Mouse (Mus musculus): ENCODE data around the gene Fignl2. TPM values are rescaled to one million over a fixed set of nuclear protein-coding genes. Genes with fewer than 3 reads are reported as not detected.

The Fignl2 gene
- polyA plus RNA-seq, 1 experiment from 2014 or later, result 1.2 TPM

DNA sequence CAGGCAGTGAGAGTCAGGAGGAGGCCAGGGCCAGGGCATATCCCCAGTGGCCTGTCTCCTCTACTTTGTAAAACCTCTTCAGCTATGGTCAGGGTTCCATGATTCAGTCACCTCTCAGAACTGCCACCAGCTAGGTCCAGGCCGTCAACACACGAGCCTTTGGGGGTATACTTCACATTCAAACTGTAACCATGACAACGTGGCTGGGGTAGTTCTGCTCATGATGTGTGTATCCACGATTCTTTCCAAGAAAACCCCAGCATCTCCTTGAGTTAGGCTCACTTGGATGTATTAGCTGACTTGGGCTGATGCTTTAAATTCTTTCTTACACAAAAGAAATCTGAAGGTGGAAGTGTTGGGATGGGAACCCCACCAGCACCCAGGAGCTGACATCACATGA lies 9.9 kb upstream of the Fignl2 start:
- H3K9me3 ChIP-seq, result no peaks in the 10 kb centered on the region
- DNase-seq (ENCODE audit: low spot score), result no peak
- 73% methylated on average over 4 of the region's 4 CpGs for WGBS
- H3K36me3 ChIP-seq (replicated peaks), result no peaks in the 10 kb centered on the region
- no peak overlapping the region for H3K27ac ChIP-seq (replicated peaks)
- H3K27me3 ChIP-seq (replicated peaks; ENCODE audit: low read depth, poor library complexity, severe bottlenecking), result 0 out of 2 replicates have a peak, but pooled peaks cover 10% of the 10 kb centered on the region
- no peak overlapping the region for H3K4me3 ChIP-seq
- peaks cover 47% of the 10 kb centered on the region for H3K4me1 ChIP-seq

GRCm38 (mm10) chr15:101086956-101087355 lies 8.6 kb upstream of the Fignl2 start:
- no peaks in the 10 kb centered on the region for H3K9me3 ChIP-seq
- 84% methylated on average over 3 of the region's 3 CpGs for WGBS
- 0 out of 2 replicates have a peak, but pooled peaks cover 10% of the 10 kb centered on the region for H3K27me3 ChIP-seq (replicated peaks; ENCODE audit: low read depth, poor library complexity, severe bottlenecking)
- H3K4me1 ChIP-seq, result peaks cover 45% of the 10 kb centered on the region
- no peaks in the 10 kb centered on the region for H3K36me3 ChIP-seq (replicated peaks)
- no peak overlapping the region for H3K4me3 ChIP-seq
- 0 out of 2 replicates have a peak overlapping the region, but pooled peaks have one; percentile 30 for H3K27ac ChIP-seq (replicated peaks)
- no peak for DNase-seq (ENCODE audit: low spot score)

GRCm38 (mm10) chr15:101086451-101086850 lies 8.1 kb upstream of the Fignl2 start:
- no peaks in the 10 kb centered on the region for H3K36me3 ChIP-seq (replicated peaks)
- no peak for DNase-seq (ENCODE audit: low spot score)
- H3K4me1 ChIP-seq, result peaks cover 47% of the 10 kb centered on the region
- 76% methylated on average over 9 of the region's 9 CpGs for WGBS
- 0 out of 2 replicates have a peak, but pooled peaks cover 8% of the 10 kb centered on the region for H3K27me3 ChIP-seq (replicated peaks; ENCODE audit: low read depth, poor library complexity, severe bottlenecking)
- peak overlapping the region; percentile 19; the same call in 1 of the 2 replicates for H3K27ac ChIP-seq (replicated peaks)
- no peaks in the 10 kb centered on the region for H3K9me3 ChIP-seq
- H3K4me3 ChIP-seq, result no peak overlapping the region

- H3K4me3 ChIP-seq, result no peak overlapping the region
- no peaks in the 10 kb centered on the region for H3K9me3 ChIP-seq
- H3K36me3 ChIP-seq (replicated peaks), result no peaks in the 10 kb centered on the region
- DNase-seq (ENCODE audit: low spot score), result no peak
- H3K27ac ChIP-seq (replicated peaks), result peak overlapping the region; percentile 68
- 69% methylated on average over 10 of the region's 10 CpGs for WGBS
- H3K27me3 ChIP-seq (replicated peaks; ENCODE audit: low read depth, poor library complexity, severe bottlenecking), result 0 out of 2 replicates have a peak, but pooled peaks cover 4% of the 10 kb centered on the region
- peaks cover 64% of the 10 kb centered on the region for H3K4me1 ChIP-seq
These were observed 6.1 kb upstream of the Fignl2 start for GRCm38 (mm10) chr15:101084499-101084898.

- Histone ChIP-seq H3K27me3 (replicated peaks; ENCODE audit: low read depth, poor library complexity, severe bottlenecking) (0 out of 2 replicates have a peak, but pooled peaks cover 4% of the 10 kb centered on the region), H3K27ac (replicated peaks) (peak overlapping the region; percentile 84), H3K4me1 (peaks cover 71% of the 10 kb centered on the region), H3K36me3 (replicated peaks) (no peaks in the 10 kb centered on the region), H3K4me3 (peak overlapping the region; percentile 28; the same call in 1 of the 2 replicates), H3K9me3 (no peaks in the 10 kb centered on the region)
- WGBS, result 43% methylated on average over 4 of the region's 4 CpGs
- DNase-seq (ENCODE audit: low spot score), result peak; percentile 79
These were observed 3.9 kb upstream of the Fignl2 start for GRCm38 (mm10) chr15:101082236-101082635.

- DNase-seq (ENCODE audit: low spot score), result no peak
- Histone ChIP-seq H3K36me3 (replicated peaks) (no peaks in the 10 kb centered on the region), H3K9me3 (no peaks in the 10 kb centered on the region), H3K27ac (replicated peaks) (peak overlapping the region; percentile 84), H3K4me3 (no peak overlapping the region), H3K27me3 (replicated peaks; ENCODE audit: low read depth, poor library complexity, severe bottlenecking) (0 out of 2 replicates have a peak, but pooled peaks cover 4% of the 10 kb centered on the region), H3K4me1 (peaks cover 80% of the 10 kb centered on the region)
- 58% methylated on average over 7 of the region's 7 CpGs for WGBS
These were observed 2.7 kb upstream of the Fignl2 start for GRCm38 (mm10) chr15:101081035-101081548.

- WGBS, result 71% methylated on average over 9 of the region's 9 CpGs
- Histone ChIP-seq H3K9me3 (no peaks in the 10 kb centered on the region), H3K27me3 (replicated peaks; ENCODE audit: low read depth, poor library complexity, severe bottlenecking) (0 out of 2 replicates have a peak, but pooled peaks cover 4% of the 10 kb centered on the region), H3K4me1 (peaks cover 88% of the 10 kb centered on the region), H3K36me3 (replicated peaks) (0 out of 2 replicates have a peak, but pooled peaks cover 1% of the 10 kb centered on the region), H3K4me3 (peak overlapping the region; percentile 5; the same call in 1 of the 2 replicates), H3K27ac (replicated peaks) (peak overlapping the region; percentile 99)
- no peak for DNase-seq (ENCODE audit: low spot score)
These were observed 1.7 kb upstream of the Fignl2 start for GRCm38 (mm10) chr15:101080031-101080520.

- Histone ChIP-seq H3K27ac (replicated peaks) (peak overlapping the region; percentile 99), H3K36me3 (replicated peaks) (peaks cover 11% of the 10 kb centered on the region), H3K4me1 (peaks cover 88% of the 10 kb centered on the region), H3K4me3 (peak overlapping the region; percentile 99), H3K27me3 (replicated peaks; ENCODE audit: low read depth, poor library complexity, severe bottlenecking) (no peaks in the 10 kb centered on the region), H3K9me3 (no peaks in the 10 kb centered on the region)
- WGBS, result 1% methylated on average over 30 of the region's 30 CpGs
- DNase-seq (ENCODE audit: low spot score), result peak; percentile 88
These were observed 377 bp upstream of the Fignl2 start for GRCm38 (mm10) chr15:101078731-101079156.

DNA sequence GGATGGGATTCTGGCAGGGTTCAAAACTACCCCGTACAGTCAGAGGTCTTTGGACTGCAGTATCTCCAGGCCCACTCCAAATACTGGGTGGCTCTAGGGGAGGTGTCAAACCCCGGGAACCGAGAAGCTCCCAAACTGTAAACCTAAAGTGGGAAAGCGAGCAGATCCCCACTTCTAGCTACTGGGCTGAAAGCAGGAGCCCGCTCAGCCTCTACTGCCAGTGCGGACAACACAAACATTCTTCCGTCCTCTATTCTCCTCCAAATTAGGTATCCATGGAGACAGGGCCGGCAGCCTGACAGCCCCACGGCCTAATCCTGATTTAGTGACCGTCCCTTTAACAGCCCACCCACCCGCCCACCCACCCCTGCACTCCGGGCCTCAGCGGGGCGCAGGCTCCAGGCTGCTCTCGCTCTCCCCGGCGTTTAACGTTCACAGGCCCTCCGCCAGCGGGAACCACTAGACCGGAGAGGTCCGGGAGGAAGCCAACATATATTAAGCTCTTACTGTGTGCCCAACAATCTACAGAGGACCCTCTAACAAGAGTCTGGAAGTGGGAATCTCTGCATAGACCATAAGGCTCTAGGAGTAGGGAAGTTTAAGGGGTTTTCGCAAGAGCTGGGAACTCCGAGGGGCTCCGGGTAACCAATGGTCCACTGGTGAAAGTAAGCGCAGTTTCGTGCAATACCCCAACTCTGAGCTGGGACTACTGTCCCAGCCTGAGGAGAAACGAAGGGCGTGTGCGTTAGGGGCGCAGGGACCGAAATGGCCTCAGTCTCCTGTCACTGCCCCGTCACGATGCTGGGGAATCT lies 1.2 kb downstream of the Fignl2 start:
- Histone ChIP-seq H3K27me3 (replicated peaks; ENCODE audit: low read depth, poor library complexity, severe bottlenecking) (no peaks in the 10 kb centered on the region), H3K27ac (replicated peaks) (peak overlapping the region; percentile 99), H3K36me3 (replicated peaks) (peaks cover 24% of the 10 kb centered on the region), H3K9me3 (no peaks in the 10 kb centered on the region), H3K4me1 (peaks cover 95% of the 10 kb centered on the region), H3K4me3 (peak overlapping the region; percentile 99)
- peak; percentile 65 for DNase-seq (ENCODE audit: low spot score)
- WGBS, result under 1% methylated on average over 34 of the region's 34 CpGs

GRCm38 (mm10) chr15:101076071-101077000 lies 2.0 kb downstream of the Fignl2 start:
- H3K4me1 ChIP-seq, result peaks cover 95% of the 10 kb centered on the region

DNA sequence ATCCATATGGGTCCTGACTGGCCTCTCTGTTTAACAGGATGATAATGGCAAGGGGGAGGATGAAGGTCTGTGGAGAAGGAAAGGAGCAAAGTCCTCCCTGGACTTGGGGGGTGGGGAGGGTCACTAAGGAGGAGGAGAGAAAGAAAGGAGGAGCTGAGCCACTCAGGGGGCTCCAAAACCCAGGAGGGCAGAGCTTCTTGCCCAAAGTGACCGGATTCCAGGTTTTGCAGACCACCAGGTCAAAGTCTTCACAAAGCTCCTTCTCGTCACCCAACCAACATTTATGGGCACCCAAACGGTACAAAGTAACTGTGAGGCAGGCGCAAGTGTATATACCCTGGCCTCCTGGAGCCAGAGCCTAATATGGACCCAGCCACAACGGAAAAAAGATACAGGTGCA lies 2.7 kb downstream of the Fignl2 start:
- Histone ChIP-seq H3K9me3 (no peaks in the 10 kb centered on the region), H3K4me1 (peaks cover 95% of the 10 kb centered on the region), H3K4me3 (peak overlapping the region; percentile 99), H3K27me3 (replicated peaks; ENCODE audit: low read depth, poor library complexity, severe bottlenecking) (no peaks in the 10 kb centered on the region), H3K27ac (replicated peaks) (peak overlapping the region; percentile 99), H3K36me3 (replicated peaks) (peaks cover 24% of the 10 kb centered on the region)
- WGBS, result 26% methylated on average over 5 of the region's 5 CpGs
- DNase-seq (ENCODE audit: low spot score), result peak; percentile 46

More at GRCm38 (mm10) chr15:101076071-101077000, 2.0 kb downstream of the Fignl2 start:
- H3K4me3 ChIP-seq, result peak overlapping the region; percentile 99
- H3K27ac ChIP-seq (replicated peaks), result peak overlapping the region; percentile 99
- DNase-seq (ENCODE audit: low spot score), result peak; percentile 62
- peaks cover 24% of the 10 kb centered on the region for H3K36me3 ChIP-seq (replicated peaks)
- 2% methylated on average over 26 of the region's 26 CpGs for WGBS
- no peaks in the 10 kb centered on the region for H3K27me3 ChIP-seq (replicated peaks; ENCODE audit: low read depth, poor library complexity, severe bottlenecking)
- no peaks in the 10 kb centered on the region for H3K9me3 ChIP-seq

DNA sequence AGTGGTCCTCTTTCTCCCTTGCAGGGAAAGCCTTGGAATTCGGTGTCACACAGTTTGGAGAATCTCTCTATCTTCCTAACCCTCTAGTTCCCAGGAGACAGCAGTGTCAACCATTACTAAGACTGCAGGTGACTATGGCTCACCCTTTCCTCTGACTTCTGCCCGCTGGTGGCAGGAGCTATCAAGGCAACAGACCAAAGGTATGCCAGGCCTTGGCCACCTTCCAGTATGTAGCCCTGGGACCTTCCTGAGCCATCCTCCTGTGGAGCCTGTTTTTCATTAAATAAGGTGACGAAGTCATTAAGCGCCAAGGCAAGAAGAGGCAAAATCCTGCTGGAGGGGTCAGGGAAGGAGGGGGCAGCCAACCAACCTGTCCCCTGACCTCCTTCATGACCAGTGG lies 3.2 kb downstream of the Fignl2 start:
- H3K36me3 ChIP-seq (replicated peaks), result peaks cover 24% of the 10 kb centered on the region
- DNase-seq (ENCODE audit: low spot score), result no peak
- no peaks in the 10 kb centered on the region for H3K9me3 ChIP-seq
- peak overlapping the region; percentile 99 for H3K4me3 ChIP-seq
- peak overlapping the region; percentile 99 for H3K27ac ChIP-seq (replicated peaks)
- H3K27me3 ChIP-seq (replicated peaks; ENCODE audit: low read depth, poor library complexity, severe bottlenecking), result no peaks in the 10 kb centered on the region
- WGBS, result 47% methylated on average over 4 of the region's 4 CpGs
- peaks cover 95% of the 10 kb centered on the region for H3K4me1 ChIP-seq

All from embryonic facial prominence, embryonic 10.5 days (tissue).